Mouse (Mus musculus): ENCODE results near the gene Map3k14. TPM values are rescaled to one million over a fixed set of nuclear protein-coding genes. Genes with fewer than 3 reads are reported as not detected.

The Map3k14 gene
- polyA plus RNA-seq, 1 experiment = 8.6 TPM

GRCm38 (mm10) chr11:103246731-103247290 lies 20.5 kb downstream of the Map3k14 start:
- no peaks in the 10 kb centered on the region for H3K27me3 ChIP-seq (replicated peaks; ENCODE audit: control insufficient read depth, insufficient read depth, low read length)
- no peak overlapping the region for H3K4me3 ChIP-seq (ENCODE audit: insufficient read depth, low read depth, low read length)
- TF ChIP-seq CTCF (conservative IDR thresholded peaks at IDR 0.05; ENCODE audit: insufficient read depth, insufficient read length, low read depth, low read length) = no peak
- no peak for TF ChIP-seq POLR2A (IDR thresholded peaks at IDR 0.05; ENCODE audit: low read depth, low read length)
- peaks cover 23% of the 10 kb centered on the region; the same call in 1 of the 2 replicates for H3K4me1 ChIP-seq (ENCODE audit: control insufficient read depth, insufficient read depth, low read length)
- no peak for DNase-seq
- WGBS = 63% methylated on average over 4 of the region's 4 CpGs
- no peak overlapping the region for H3K27ac ChIP-seq (ENCODE audit: insufficient read depth, low read depth, low read length)
- H3K36me3 ChIP-seq (ENCODE audit: control insufficient read depth, insufficient read depth, low read length) = no peaks in the 10 kb centered on the region

- no peak overlapping the region; the same call in 1 of the 2 replicates for H3K27ac ChIP-seq (ENCODE audit: insufficient read depth, low read depth, low read length)
These were observed 21.1 kb downstream of the Map3k14 start for GRCm38 (mm10) chr11:103246081-103246730.

DNA sequence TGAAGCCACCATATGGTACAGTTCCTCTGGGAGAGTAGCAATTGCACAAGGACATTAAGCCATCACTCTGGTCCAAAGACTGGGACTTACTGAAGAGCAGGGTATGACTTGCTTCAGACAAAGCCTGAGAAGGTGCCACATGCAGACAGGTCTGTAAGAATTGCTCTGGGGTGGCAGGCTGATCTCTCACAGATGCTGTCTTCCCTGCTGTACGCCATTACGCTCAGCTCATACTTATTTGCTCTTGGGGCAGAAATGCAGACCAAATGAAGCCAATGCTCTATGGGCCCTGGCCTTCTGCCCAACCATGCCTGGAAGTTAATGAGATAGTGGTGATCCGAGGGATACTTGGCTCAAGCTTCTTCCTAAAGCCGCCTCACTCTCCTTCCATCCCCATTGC lies 22.4 kb downstream of the Map3k14 start:
- TF ChIP-seq CTCF (conservative IDR thresholded peaks at IDR 0.05; ENCODE audit: insufficient read depth, insufficient read length, low read depth, low read length) (no peak), POLR2A (IDR thresholded peaks at IDR 0.05; ENCODE audit: low read depth, low read length) (no peak)
- no peak overlapping the region for H3K27ac ChIP-seq (ENCODE audit: insufficient read depth, low read depth, low read length)
- WGBS = 63% methylated on average over 4 of the region's 4 CpGs
- peaks cover 30% of the 10 kb centered on the region; the same call in 1 of the 2 replicates for H3K4me1 ChIP-seq (ENCODE audit: control insufficient read depth, insufficient read depth, low read length)
- no peaks in the 10 kb centered on the region for H3K36me3 ChIP-seq (ENCODE audit: control insufficient read depth, insufficient read depth, low read length)
- H3K4me3 ChIP-seq (ENCODE audit: insufficient read depth, low read depth, low read length) = no peak overlapping the region
- no peak for DNase-seq
- H3K27me3 ChIP-seq (replicated peaks; ENCODE audit: control insufficient read depth, insufficient read depth, low read length) = no peaks in the 10 kb centered on the region

More at GRCm38 (mm10) chr11:103246081-103246730, 21.1 kb downstream of the Map3k14 start:
- H3K36me3 ChIP-seq (ENCODE audit: control insufficient read depth, insufficient read depth, low read length) = no peaks in the 10 kb centered on the region
- H3K4me1 ChIP-seq (ENCODE audit: control insufficient read depth, insufficient read depth, low read length) = peaks cover 23% of the 10 kb centered on the region; the same call in 1 of the 2 replicates
- TF ChIP-seq CTCF (conservative IDR thresholded peaks at IDR 0.05; ENCODE audit: insufficient read depth, insufficient read length, low read depth, low read length) = no peak
- no peak for TF ChIP-seq POLR2A (IDR thresholded peaks at IDR 0.05; ENCODE audit: low read depth, low read length)
- DNase-seq = no peak
- no peaks in the 10 kb centered on the region for H3K27me3 ChIP-seq (replicated peaks; ENCODE audit: control insufficient read depth, insufficient read depth, low read length)
- WGBS = 60% methylated on average over 10 of the region's 10 CpGs
- H3K4me3 ChIP-seq (ENCODE audit: insufficient read depth, low read depth, low read length) = no peak overlapping the region

- no peaks in the 10 kb centered on the region for H3K27me3 ChIP-seq (replicated peaks; ENCODE audit: control insufficient read depth, insufficient read depth, low read length)
- peaks cover 2% of the 10 kb centered on the region; the same call in 1 of the 2 replicates for H3K36me3 ChIP-seq (ENCODE audit: control insufficient read depth, insufficient read depth, low read length)
- DNase-seq = peak; percentile 81
- H3K27ac ChIP-seq (ENCODE audit: insufficient read depth, low read depth, low read length) = no peak overlapping the region
- peaks cover 7% of the 10 kb centered on the region; the same call in 1 of the 2 replicates for H3K4me1 ChIP-seq (ENCODE audit: control insufficient read depth, insufficient read depth, low read length)
- H3K4me3 ChIP-seq (ENCODE audit: insufficient read depth, low read depth, low read length) = no peak overlapping the region
- WGBS = 22% methylated on average over 7 of the region's 7 CpGs
- TF ChIP-seq POLR2A (IDR thresholded peaks at IDR 0.05; ENCODE audit: low read depth, low read length) (no peak), CTCF (conservative IDR thresholded peaks at IDR 0.05; ENCODE audit: insufficient read depth, insufficient read length, low read depth, low read length) (no peak)
These were observed 26.5 kb downstream of the Map3k14 start for GRCm38 (mm10) chr11:103240740-103241139.

DNA sequence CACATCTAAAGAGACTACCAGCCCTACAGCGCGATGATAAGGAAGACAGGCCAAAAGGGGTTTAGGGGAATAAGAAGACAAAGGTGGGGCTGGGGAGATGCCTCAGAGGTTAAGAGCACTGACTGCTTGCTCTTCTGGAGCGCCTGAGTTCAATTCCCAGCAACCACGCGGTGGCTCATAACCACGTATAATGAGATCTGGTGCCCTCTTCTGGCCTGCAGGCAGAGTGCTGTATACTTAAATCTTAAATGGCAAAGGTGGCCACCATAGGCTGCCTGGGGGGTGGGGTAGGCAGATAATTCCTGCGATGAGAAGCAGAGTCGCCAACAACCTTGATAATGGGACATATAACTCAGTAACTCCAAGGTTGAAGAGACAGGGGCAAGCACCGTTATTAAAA lies 29.5 kb downstream of the Map3k14 start:
- 0 out of 2 replicates have a peak, but pooled peaks have one; percentile 13 for TF ChIP-seq CTCF (conservative IDR thresholded peaks at IDR 0.05; ENCODE audit: insufficient read depth, insufficient read length, low read depth, low read length)
- TF ChIP-seq POLR2A (IDR thresholded peaks at IDR 0.05; ENCODE audit: low read depth, low read length) = no peak
- Histone ChIP-seq H3K4me3 (ENCODE audit: insufficient read depth, low read depth, low read length) (no peak overlapping the region), H3K36me3 (ENCODE audit: control insufficient read depth, insufficient read depth, low read length) (peaks cover 2% of the 10 kb centered on the region; the same call in 1 of the 2 replicates), H3K27me3 (replicated peaks; ENCODE audit: control insufficient read depth, insufficient read depth, low read length) (no peaks in the 10 kb centered on the region), H3K27ac (ENCODE audit: insufficient read depth, low read depth, low read length) (no peak overlapping the region), H3K4me1 (ENCODE audit: control insufficient read depth, insufficient read depth, low read length) (peaks cover 7% of the 10 kb centered on the region; the same call in 1 of the 2 replicates)
- no peak for DNase-seq
- 91% methylated on average over 9 of the region's 9 CpGs for WGBS

GRCm38 (mm10) chr11:103236903-103237302 lies 30.4 kb downstream of the Map3k14 start:
- Histone ChIP-seq H3K36me3 (ENCODE audit: control insufficient read depth, insufficient read depth, low read length) (peaks cover 2% of the 10 kb centered on the region; the same call in 1 of the 2 replicates), H3K4me1 (ENCODE audit: control insufficient read depth, insufficient read depth, low read length) (peaks cover 7% of the 10 kb centered on the region; the same call in 1 of the 2 replicates), H3K27ac (ENCODE audit: insufficient read depth, low read depth, low read length) (peak overlapping the region; percentile 22; the same call in 1 of the 2 replicates), H3K27me3 (replicated peaks; ENCODE audit: control insufficient read depth, insufficient read depth, low read length) (no peaks in the 10 kb centered on the region), H3K4me3 (ENCODE audit: insufficient read depth, low read depth, low read length) (no peak overlapping the region)
- DNase-seq = peak; percentile 53
- TF ChIP-seq CTCF (conservative IDR thresholded peaks at IDR 0.05; ENCODE audit: insufficient read depth, insufficient read length, low read depth, low read length) (no peak), POLR2A (IDR thresholded peaks at IDR 0.05; ENCODE audit: low read depth, low read length) (no peak)
- WGBS = 49% methylated on average over 10 of the region's 10 CpGs

- 75% methylated on average over 6 of the region's 6 CpGs for WGBS
- Histone ChIP-seq H3K27me3 (replicated peaks; ENCODE audit: control insufficient read depth, insufficient read depth, low read length) (no peaks in the 10 kb centered on the region), H3K27ac (ENCODE audit: insufficient read depth, low read depth, low read length) (peak overlapping the region; percentile 22; the same call in 1 of the 2 replicates), H3K4me3 (ENCODE audit: insufficient read depth, low read depth, low read length) (no peak overlapping the region), H3K36me3 (ENCODE audit: control insufficient read depth, insufficient read depth, low read length) (peaks cover 2% of the 10 kb centered on the region; the same call in 1 of the 2 replicates), H3K4me1 (ENCODE audit: control insufficient read depth, insufficient read depth, low read length) (peaks cover 7% of the 10 kb centered on the region; the same call in 1 of the 2 replicates)
- no peak for TF ChIP-seq CTCF (conservative IDR thresholded peaks at IDR 0.05; ENCODE audit: insufficient read depth, insufficient read length, low read depth, low read length)
- TF ChIP-seq POLR2A (IDR thresholded peaks at IDR 0.05; ENCODE audit: low read depth, low read length) = no peak
- DNase-seq = no peak
These were observed 30.8 kb downstream of the Map3k14 start for GRCm38 (mm10) chr11:103236431-103236830.

All from kidney, adult 2 months (tissue).